Mouse (Mus musculus) leukemia stem cell, adult 10-12 weeks (primary cell): ENCODE data around the gene Gm19402. TPM values are rescaled to one million over a fixed set of nuclear protein-coding genes. Genes with fewer than 3 reads are reported as not detected.

Experiments used
- polyA plus RNA-seq: library from polyadenylated mRNA; stranded (reverse); fragments of >175 nt; gene quantifications from 2 replicates; pipeline ENCODE4 v1.2.3, GENCODE M21; 2012; ENCODE audit warnings: low replicate concordance

The Gm19402 gene
- not detected in 2 replicates for polyA plus RNA-seq

DNA sequence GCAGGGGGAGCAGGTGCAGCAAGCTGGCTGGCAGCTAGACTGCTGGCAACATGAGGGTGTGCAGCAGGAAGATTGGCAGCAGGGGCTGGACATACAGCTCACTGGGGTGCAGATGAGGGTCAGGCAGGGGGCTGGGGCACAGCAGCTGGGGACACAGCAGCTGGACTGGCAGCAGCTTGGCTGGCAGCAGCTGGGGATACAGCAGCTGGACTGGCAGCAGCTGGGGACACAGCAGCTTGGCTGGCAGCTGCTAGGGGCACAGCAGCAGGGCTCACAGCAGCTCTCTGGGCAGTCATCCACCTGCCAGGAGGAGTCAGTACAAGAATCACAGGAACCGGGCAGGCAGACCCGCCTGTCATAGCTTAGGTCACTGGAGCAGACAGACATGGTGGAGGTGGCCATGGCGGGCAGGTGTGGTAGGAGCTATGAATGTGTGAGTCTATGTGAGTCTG is at the start of gene Gm19402:
Gm19402 (minus strand) TSS at position 402 of the 452 bp plus-strand sequence.

DNA sequence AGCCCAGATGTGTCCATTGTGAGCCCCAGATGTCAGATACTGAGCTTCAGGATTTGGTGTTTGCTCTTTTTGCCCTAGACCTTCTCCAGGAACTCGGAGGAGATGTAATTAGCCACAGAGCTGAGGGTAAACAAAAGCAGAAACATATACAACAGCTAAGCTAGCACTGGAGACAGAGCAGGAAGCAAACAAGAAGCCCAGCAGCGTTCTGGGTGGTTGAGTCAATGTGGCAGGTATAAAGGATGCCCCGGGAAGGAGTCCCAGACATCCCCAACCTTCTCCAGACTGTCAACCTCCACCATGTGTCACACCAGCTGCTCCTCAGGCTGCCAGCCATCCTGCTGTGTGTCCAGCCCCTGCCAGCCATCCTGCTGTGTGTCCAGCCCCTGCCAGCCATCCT is 35.6 kb upstream of the Gm19402 start, which contains the start of gene Gm10100:
Gm10100 (plus strand) TSS at position 301 of the 400 bp plus-strand sequence.

DNA sequence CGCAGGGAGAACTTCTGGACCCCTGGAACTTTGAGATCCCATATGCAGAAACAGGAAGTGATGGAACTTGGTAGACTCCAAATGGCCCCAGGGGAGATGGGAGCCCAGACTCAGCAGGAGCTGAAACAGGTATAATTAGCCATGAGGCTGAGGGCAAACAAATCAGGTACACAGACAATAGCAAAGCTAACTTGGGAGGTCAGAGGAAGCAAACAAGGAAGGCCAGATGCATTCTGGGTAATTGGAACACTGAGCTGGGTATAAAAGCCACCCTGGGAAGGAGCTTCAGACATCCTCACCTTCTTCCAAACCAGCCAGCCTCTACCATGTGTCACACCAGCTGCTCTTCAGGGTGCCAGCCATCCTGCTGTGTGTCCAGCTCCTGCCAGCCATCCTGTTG is 29.7 kb upstream of the Gm19402 start, which contains the start of gene Krtap12-1:
Krtap12-1 (plus strand) TSS at position 301 of the 400 bp plus-strand sequence.

DNA sequence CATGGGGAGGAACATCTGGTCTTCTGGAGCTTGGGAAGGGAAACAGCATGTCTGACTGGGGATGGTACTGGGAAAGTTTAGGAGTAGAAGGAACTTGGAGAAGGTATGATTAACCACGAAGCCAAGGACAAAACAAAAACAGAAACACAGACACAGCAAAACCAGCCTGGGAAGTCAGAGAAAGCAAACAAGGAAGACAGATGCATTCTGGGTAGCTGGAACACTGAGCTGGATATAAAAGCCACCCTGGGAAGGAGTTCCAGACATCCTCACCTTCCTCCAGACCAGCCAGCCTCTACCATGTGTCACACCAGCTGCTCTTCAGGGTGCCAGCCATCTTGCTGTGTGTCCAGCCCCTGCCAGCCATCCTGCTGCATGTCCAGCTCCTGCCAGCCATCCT is 24.9 kb upstream of the Gm19402 start, which contains the start of gene Gm10142:
Gm10142 (plus strand) TSS at position 301 of the 400 bp plus-strand sequence.

DNA sequence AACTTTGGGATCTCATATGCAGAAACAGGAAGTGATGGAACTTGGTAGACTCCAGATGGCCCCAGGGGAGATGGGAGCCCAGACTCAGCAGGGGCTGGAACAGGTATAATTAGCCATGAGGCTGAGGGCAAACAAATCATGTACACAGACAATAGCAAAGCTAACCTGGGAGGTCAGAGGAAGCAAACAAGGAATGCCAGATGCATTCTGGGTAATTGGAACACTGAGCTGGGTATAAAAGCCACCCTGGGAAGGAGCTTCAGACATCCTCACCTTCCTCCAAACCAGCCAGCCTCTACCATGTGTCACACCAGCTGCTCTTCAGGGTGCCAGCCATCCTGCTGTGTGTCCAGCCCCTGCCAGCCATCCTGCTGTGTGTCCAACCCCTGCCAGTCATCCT is 20.6 kb upstream of the Gm19402 start, which contains the start of gene Gm10024:
Gm10024 (plus strand) TSS at position 301 of the 400 bp plus-strand sequence.

DNA sequence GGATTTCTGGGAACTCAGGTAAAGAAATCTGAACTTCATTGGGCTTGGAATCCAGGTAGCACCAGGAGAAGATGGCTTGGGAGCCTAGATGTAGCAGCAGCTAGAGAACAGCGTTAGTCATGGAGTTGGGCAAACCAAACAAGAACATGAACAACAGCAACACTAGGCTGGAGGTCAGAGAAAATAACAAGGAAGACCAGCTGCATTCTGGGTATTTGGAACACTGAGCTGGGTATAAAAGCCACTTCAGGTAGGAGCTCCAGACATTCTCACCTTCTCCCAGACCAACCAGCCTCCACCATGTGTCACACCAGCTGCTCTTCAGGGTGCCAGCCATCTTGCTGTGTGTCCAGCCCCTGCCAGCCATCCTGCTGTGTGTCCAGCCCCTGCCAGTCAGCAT is 15.8 kb upstream of the Gm19402 start, which contains the start of gene Gm10272:
Gm10272 (plus strand) TSS at position 301 of the 400 bp plus-strand sequence.

DNA sequence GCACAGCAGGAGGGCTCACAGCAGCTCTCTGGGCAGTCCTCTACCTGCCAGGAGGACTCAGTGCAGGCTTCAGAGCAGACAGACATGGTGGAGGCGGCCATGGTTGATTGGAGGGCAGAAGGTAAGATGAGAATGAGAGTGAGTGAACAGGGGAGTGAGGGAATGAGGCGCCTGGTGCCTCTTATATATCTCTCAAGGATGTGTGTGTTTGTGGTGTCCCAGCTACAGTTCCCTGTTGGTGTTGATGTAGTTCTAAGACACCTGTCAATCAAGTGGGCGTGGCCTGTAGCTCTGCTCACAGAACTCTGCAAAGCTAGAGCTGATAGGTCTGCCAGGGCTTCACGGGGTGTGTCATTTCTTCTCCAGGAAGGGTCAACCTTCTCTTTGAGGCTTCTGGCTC is 6.6 kb upstream of the Gm19402 start, which contains the start of gene Gm9508:
Gm9508 (minus strand) TSS at position 101 of the 400 bp plus-strand sequence.

DNA sequence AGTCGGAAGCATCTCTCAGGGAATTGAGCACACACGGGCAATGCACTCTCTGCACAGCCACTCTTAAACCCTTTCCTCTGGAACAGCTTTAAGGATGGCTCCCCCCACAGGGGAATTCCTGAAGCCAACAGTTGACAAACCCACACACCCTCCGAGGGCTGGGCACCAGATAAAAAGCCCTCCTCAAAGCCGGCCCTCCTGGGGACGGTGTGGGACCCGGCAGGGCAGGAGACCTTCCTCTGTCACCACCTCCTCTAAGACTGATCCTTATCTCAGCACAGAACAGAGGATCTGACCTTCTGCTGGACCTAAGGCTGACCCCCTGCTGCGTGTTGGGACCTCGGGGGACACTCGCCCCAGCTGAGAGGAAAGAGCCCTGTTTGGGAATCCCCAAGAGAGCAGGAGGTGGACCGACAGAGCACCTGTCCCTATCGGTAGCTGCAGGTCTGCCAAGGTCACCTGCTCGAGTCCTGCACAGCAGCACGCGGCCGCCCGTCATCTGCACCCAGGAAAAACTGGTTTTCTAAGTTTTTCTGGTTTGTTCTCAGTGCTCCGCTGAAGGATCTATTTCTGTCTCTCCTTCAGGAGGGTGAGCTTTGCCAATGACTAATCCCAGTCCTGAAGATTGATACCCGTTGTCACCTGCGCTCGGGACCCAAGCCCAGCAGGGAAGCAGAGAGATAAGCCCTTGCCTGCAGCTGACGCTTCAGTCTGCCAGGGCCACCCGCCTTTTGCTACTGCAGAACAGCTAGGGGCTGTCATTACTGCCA is 4.5 kb downstream of the Gm19402 start, which contains the start of gene Tspear:
Tspear (plus strand) TSS at position 675 of the 770 bp plus-strand sequence.

Other genes with a start within 250 kb of the Gm19402 start
- gene Fam207a, start 175.0 kb downstream of the Gm19402 start, polyA plus RNA-seq, result 53.1 and 149 TPM in 2 replicates
- 3.8 and 15.3 TPM in 2 replicates for gene Itgb2, start 160.5 kb downstream of the Gm19402 start, polyA plus RNA-seq
- gene Pttg1ip, start 109.0 kb downstream of the Gm19402 start, polyA plus RNA-seq, result 22.2 and 37.6 TPM in 2 replicates
- 36.3 and 57.5 TPM in 2 replicates for gene Sumo3, start 84.7 kb downstream of the Gm19402 start, polyA plus RNA-seq
- not detected in 2 replicates for gene Gm49325, start 84.6 kb downstream of the Gm19402 start, polyA plus RNA-seq
- 15.4 and 47.2 TPM in 2 replicates for gene Ube2g2, start 68.5 kb downstream of the Gm19402 start, polyA plus RNA-seq
- 0.10 and 0.16 TPM in 2 replicates for gene Tspear, start 4.2 kb downstream of the Gm19402 start, polyA plus RNA-seq
- not detected in 2 replicates for gene Gm9508, start 6.5 kb upstream of the Gm19402 start, polyA plus RNA-seq
- gene Gm10272, start 15.9 kb upstream of the Gm19402 start, polyA plus RNA-seq, result not detected in 2 replicates
- gene Gm10024, start 20.7 kb upstream of the Gm19402 start, polyA plus RNA-seq, result not detected in 2 replicates
- not detected in 2 replicates for gene Gm10142, start 25.1 kb upstream of the Gm19402 start, polyA plus RNA-seq
- gene Krtap12-1, start 29.8 kb upstream of the Gm19402 start, polyA plus RNA-seq, result not detected in 2 replicates
- not detected in 2 replicates for gene Gm10100, start 35.7 kb upstream of the Gm19402 start, polyA plus RNA-seq
- 0.22 TPM in 1 of 2 replicates, not detected in the other for gene Gm18596, start 51.9 kb upstream of the Gm19402 start, polyA plus RNA-seq
- gene Gm9736, start 60.6 kb upstream of the Gm19402 start, polyA plus RNA-seq, result not detected in 2 replicates
- gene Gm3233, start 68.9 kb upstream of the Gm19402 start, polyA plus RNA-seq, result not detected in 2 replicates
- 0.28 TPM in 1 of 2 replicates, not detected in the other for gene Gm3238, start 80.6 kb upstream of the Gm19402 start, polyA plus RNA-seq
- not detected in 2 replicates for gene Gm7138, start 86.2 kb upstream of the Gm19402 start, polyA plus RNA-seq
- not detected in 2 replicates for gene Gm3250, start 91.8 kb upstream of the Gm19402 start, polyA plus RNA-seq
- gene Gm7137, start 97.4 kb upstream of the Gm19402 start, polyA plus RNA-seq, result not detected in 2 replicates
- gene Gm9639, start 104.3 kb upstream of the Gm19402 start, polyA plus RNA-seq, result not detected in 2 replicates
- not detected in 2 replicates for gene Gm19668, start 108.4 kb upstream of the Gm19402 start, polyA plus RNA-seq
- gene Gm9507, start 121.1 kb upstream of the Gm19402 start, polyA plus RNA-seq, result not detected in 2 replicates
- gene Gm2696, start 123.9 kb upstream of the Gm19402 start, polyA plus RNA-seq, result not detected in 2 replicates
- gene Krtap10-4, start 136.3 kb upstream of the Gm19402 start, polyA plus RNA-seq, result not detected in 2 replicates
- not detected in 2 replicates for gene Krtap10-10, start 145.2 kb upstream of the Gm19402 start, polyA plus RNA-seq
- gene Gm36176, start 156.0 kb upstream of the Gm19402 start, polyA plus RNA-seq, result not detected in 2 replicates
- gene Gm10318, start 162.1 kb upstream of the Gm19402 start, polyA plus RNA-seq, result not detected in 2 replicates
- gene Gm3285, start 171.2 kb upstream of the Gm19402 start, polyA plus RNA-seq, result not detected in 2 replicates
- 0.09 and 0.15 TPM in 2 replicates for gene Lrrc3, start 211.8 kb upstream of the Gm19402 start, polyA plus RNA-seq